Mouse (Mus musculus): ENCODE results near the gene Hipk1.
A peak's percentile ranks its signal among the peaks of the same experiment; 100 is the strongest.

Gene Hipk1

GRCm38 (mm10) chr3:103715762-103716693 is 75.3 kb downstream of the Hipk1 start:
- DNase-seq (ENCODE audit: extremely low spot score), result peak; percentile 59

GRCm38 (mm10) chr3:103714942-103715341 is 76.4 kb downstream of the Hipk1 start:
- no peak for DNase-seq (ENCODE audit: extremely low spot score)

GRCm38 (mm10) chr3:103714236-103714875 is 77.0 kb downstream of the Hipk1 start:
- no peak for DNase-seq (ENCODE audit: extremely low spot score)

GRCm38 (mm10) chr3:103712196-103712595 is 79.2 kb downstream of the Hipk1 start:
- DNase-seq (ENCODE audit: extremely low spot score), result no peak

GRCm38 (mm10) chr3:103709470-103710040 is 81.8 kb downstream of the Hipk1 start:
- DNase-seq (ENCODE audit: extremely low spot score), result no peak

GRCm38 (mm10) chr3:103705426-103705825 is 85.9 kb downstream of the Hipk1 start:
- no peak for DNase-seq (ENCODE audit: extremely low spot score)

GRCm38 (mm10) chr3:103704661-103705060 is 86.7 kb downstream of the Hipk1 start:
- no peak for DNase-seq (ENCODE audit: extremely low spot score)

- DNase-seq (ENCODE audit: extremely low spot score), result no peak
Measured at GRCm38 (mm10) chr3:103696388-103696925, 94.9 kb downstream of the Hipk1 start.

- no peak for DNase-seq (ENCODE audit: extremely low spot score)
Measured at GRCm38 (mm10) chr3:103695556-103695955, 95.8 kb downstream of the Hipk1 start.

- DNase-seq (ENCODE audit: extremely low spot score), result no peak
Measured at GRCm38 (mm10) chr3:103690506-103690905, 100.9 kb downstream of the Hipk1 start.
